Mouse (Mus musculus): ENCODE measurements around the gene Kcnmb2. TPM values are rescaled to one million over a fixed set of nuclear protein-coding genes. Genes with fewer than 3 reads are reported as not detected.

The Kcnmb2 gene
- polyA plus RNA-seq (2014; fragmentation: Nextera tagmentation; extraction: Ambion mirVana): 0.42 and 1.1 TPM in 2 replicates

GRCm38 (mm10) chr3:31902504-31903330, at the start of gene Kcnmb2:
Kcnmb2 (plus strand) TSS chr3:31902507.
- H3K27ac ChIP-seq (ENCODE audit: low read depth, low read length): no peak within 1 kb of the TSS

DNA sequence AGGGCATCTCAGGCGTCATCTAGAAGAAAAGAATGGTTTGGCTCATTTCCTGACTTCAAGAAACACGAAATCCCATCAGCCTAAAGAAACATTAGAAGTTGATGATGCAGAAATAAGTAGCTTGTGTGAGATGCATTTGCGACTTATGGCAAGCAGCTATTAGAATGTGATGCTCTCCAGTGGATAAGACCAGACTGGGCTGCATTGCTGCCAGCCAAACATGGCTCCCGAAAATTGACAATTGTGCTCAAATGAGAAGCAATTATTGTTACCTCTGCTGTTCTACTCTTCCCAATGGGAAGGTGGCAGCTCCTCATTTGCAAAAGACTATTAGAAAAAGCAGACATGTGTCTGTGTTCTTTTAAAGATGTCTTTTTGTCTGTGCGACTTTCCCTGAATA, 38.8 kb upstream of the Kcnmb2 start:
- Histone ChIP-seq H3K4me3 (ENCODE audit: low read depth, low read length) (no peak overlapping the region), H3K9ac (ENCODE audit: low read depth, low read length) (no peak overlapping the region), H3K27me3 (ENCODE audit: control insufficient read depth, insufficient read depth, low read length) (no peaks in the 10 kb centered on the region), H3K27ac (ENCODE audit: low read depth, low read length) (no peak overlapping the region), H3K36me3 (ENCODE audit: control insufficient read depth, insufficient read depth, low read length) (no peaks in the 10 kb centered on the region), H3K4me2 (no peak overlapping the region), H3K9me3 (replicated peaks; ENCODE audit: control insufficient read depth, low read length) (no peaks in the 10 kb centered on the region), H3K4me1 (ENCODE audit: control insufficient read depth, insufficient read depth, low read length) (no peaks in the 10 kb centered on the region)
- no peak for ATAC-seq (replicated peaks; ENCODE audit: insufficient number of reproducible peaks, low FRiP score, low TSS enrichment)
- WGBS (ENCODE audit: insufficient replicate concordance): 77% methylated on average over 5 of the region's 5 CpGs

More at GRCm38 (mm10) chr3:31902504-31903330, at the start of gene Kcnmb2:
- 2% methylated on average over 22 of the region's 22 CpGs for WGBS (ENCODE audit: insufficient replicate concordance)
- Histone ChIP-seq H3K4me1 (ENCODE audit: control insufficient read depth, insufficient read depth, low read length) (peaks cover 16% of the 10 kb centered on the region; the same call in 1 of the 2 replicates), H3K27me3 (ENCODE audit: control insufficient read depth, insufficient read depth, low read length) (no peaks in the 10 kb centered on the region), H3K9me3 (replicated peaks; ENCODE audit: control insufficient read depth, low read length) (no peaks in the 10 kb centered on the region), H3K4me3 (ENCODE audit: low read depth, low read length) (peak within 1 kb of the TSS; percentile 41), H3K4me2 (peak within 1 kb of the TSS; percentile 80), H3K9ac (ENCODE audit: low read depth, low read length) (peak within 1 kb of the TSS; percentile 63; the same call in 1 of the 2 replicates), H3K36me3 (ENCODE audit: control insufficient read depth, insufficient read depth, low read length) (no peaks in the 10 kb centered on the region)
- ATAC-seq (replicated peaks; ENCODE audit: insufficient number of reproducible peaks, low FRiP score, low TSS enrichment): no peak; the same call in 1 of the 2 replicates

DNA sequence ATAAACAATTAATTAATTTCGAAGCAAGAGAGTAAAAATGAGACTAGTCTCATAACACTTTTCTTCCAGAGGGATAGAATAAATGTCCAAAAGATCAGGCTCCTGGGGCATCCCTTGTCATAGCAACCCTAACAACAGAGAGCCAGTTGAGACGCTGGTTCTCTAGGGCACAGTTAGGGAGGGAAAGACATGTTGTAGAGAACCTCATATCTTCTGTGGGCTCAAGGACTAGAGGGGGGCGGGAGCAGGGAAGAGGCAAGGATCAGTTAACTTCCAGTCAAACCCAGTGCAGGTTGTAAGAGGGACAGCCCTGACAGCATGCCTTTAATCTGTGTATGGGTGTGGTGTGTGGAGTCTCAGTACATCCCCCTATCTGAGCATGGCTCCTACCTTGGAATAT, 38.2 kb upstream of the Kcnmb2 start:
- Histone ChIP-seq H3K9me3 (replicated peaks; ENCODE audit: control insufficient read depth, low read length) (no peaks in the 10 kb centered on the region), H3K27me3 (ENCODE audit: control insufficient read depth, insufficient read depth, low read length) (no peaks in the 10 kb centered on the region), H3K27ac (ENCODE audit: low read depth, low read length) (no peak overlapping the region), H3K9ac (ENCODE audit: low read depth, low read length) (no peak overlapping the region), H3K4me1 (ENCODE audit: control insufficient read depth, insufficient read depth, low read length) (no peaks in the 10 kb centered on the region), H3K36me3 (ENCODE audit: control insufficient read depth, insufficient read depth, low read length) (no peaks in the 10 kb centered on the region), H3K4me3 (ENCODE audit: low read depth, low read length) (no peak overlapping the region), H3K4me2 (no peak overlapping the region)
- WGBS (ENCODE audit: insufficient replicate concordance): 68% methylated on average over 3 of the region's 3 CpGs
- ATAC-seq (replicated peaks; ENCODE audit: insufficient number of reproducible peaks, low FRiP score, low TSS enrichment): no peak

DNA sequence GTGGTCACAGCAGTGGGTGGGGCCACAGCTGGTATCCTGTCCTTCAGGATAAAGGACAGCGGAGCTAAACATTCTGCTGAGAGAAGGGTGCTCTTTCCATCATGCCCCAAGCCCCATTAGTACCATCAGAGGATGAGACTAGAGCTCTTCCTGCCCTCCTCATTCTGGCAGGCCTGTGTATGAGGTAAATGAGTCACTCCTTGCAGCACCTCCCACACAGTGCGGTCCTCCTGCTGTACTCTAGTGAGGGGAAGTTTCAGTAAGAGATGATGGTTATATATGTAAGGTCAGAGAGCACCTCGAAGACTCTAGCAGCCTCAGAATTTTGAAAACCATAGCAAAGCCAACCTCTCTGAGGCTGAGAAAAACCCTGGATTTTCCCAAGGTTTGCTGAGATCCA, 30.8 kb upstream of the Kcnmb2 start:
- H3K9ac ChIP-seq (ENCODE audit: low read depth, low read length): no peak overlapping the region
- no peak overlapping the region for H3K4me3 ChIP-seq (ENCODE audit: low read depth, low read length)
- WGBS (ENCODE audit: insufficient replicate concordance): 77% methylated on average over 3 of the region's 3 CpGs
- H3K27me3 ChIP-seq (ENCODE audit: control insufficient read depth, insufficient read depth, low read length): no peaks in the 10 kb centered on the region
- no peaks in the 10 kb centered on the region for H3K36me3 ChIP-seq (ENCODE audit: control insufficient read depth, insufficient read depth, low read length)
- no peaks in the 10 kb centered on the region for H3K4me1 ChIP-seq (ENCODE audit: control insufficient read depth, insufficient read depth, low read length)
- no peak overlapping the region for H3K4me2 ChIP-seq
- H3K27ac ChIP-seq (ENCODE audit: low read depth, low read length): no peak overlapping the region
- ATAC-seq (replicated peaks; ENCODE audit: insufficient number of reproducible peaks, low FRiP score, low TSS enrichment): no peak
- H3K9me3 ChIP-seq (replicated peaks; ENCODE audit: control insufficient read depth, low read length): no peaks in the 10 kb centered on the region

- H3K4me1 ChIP-seq (ENCODE audit: control insufficient read depth, insufficient read depth, low read length): no peaks in the 10 kb centered on the region
- no peak overlapping the region for H3K4me3 ChIP-seq (ENCODE audit: low read depth, low read length)
- 79% methylated on average over 12 of the region's 12 CpGs for WGBS (ENCODE audit: insufficient replicate concordance)
- no peaks in the 10 kb centered on the region for H3K36me3 ChIP-seq (ENCODE audit: control insufficient read depth, insufficient read depth, low read length)
- no peak overlapping the region for H3K27ac ChIP-seq (ENCODE audit: low read depth, low read length)
- 0 out of 2 replicates have a peak, but pooled peaks cover 2% of the 10 kb centered on the region for H3K9me3 ChIP-seq (replicated peaks; ENCODE audit: control insufficient read depth, low read length)
- ATAC-seq (replicated peaks; ENCODE audit: insufficient number of reproducible peaks, low FRiP score, low TSS enrichment): no peak
- H3K27me3 ChIP-seq (ENCODE audit: control insufficient read depth, insufficient read depth, low read length): no peaks in the 10 kb centered on the region
- H3K4me2 ChIP-seq: no peak overlapping the region
- no peak overlapping the region for H3K9ac ChIP-seq (ENCODE audit: low read depth, low read length)
These were observed 19.6 kb upstream of the Kcnmb2 start for GRCm38 (mm10) chr3:31882621-31883131.

- H3K27me3 ChIP-seq (ENCODE audit: control insufficient read depth, insufficient read depth, low read length): no peaks in the 10 kb centered on the region
- no peak overlapping the region for H3K27ac ChIP-seq (ENCODE audit: low read depth, low read length)
- no peak overlapping the region for H3K9ac ChIP-seq (ENCODE audit: low read depth, low read length)
- no peak for ATAC-seq (replicated peaks; ENCODE audit: insufficient number of reproducible peaks, low FRiP score, low TSS enrichment)
- H3K36me3 ChIP-seq (ENCODE audit: control insufficient read depth, insufficient read depth, low read length): no peaks in the 10 kb centered on the region
- H3K4me2 ChIP-seq: no peak overlapping the region
- no peaks in the 10 kb centered on the region for H3K4me1 ChIP-seq (ENCODE audit: control insufficient read depth, insufficient read depth, low read length)
- 60% methylated on average over 2 of the region's 2 CpGs for WGBS (ENCODE audit: insufficient replicate concordance)
- H3K4me3 ChIP-seq (ENCODE audit: low read depth, low read length): no peak overlapping the region
- H3K9me3 ChIP-seq (replicated peaks; ENCODE audit: control insufficient read depth, low read length): no peaks in the 10 kb centered on the region
These were observed 9.7 kb upstream of the Kcnmb2 start for GRCm38 (mm10) chr3:31892653-31893052.

DNA sequence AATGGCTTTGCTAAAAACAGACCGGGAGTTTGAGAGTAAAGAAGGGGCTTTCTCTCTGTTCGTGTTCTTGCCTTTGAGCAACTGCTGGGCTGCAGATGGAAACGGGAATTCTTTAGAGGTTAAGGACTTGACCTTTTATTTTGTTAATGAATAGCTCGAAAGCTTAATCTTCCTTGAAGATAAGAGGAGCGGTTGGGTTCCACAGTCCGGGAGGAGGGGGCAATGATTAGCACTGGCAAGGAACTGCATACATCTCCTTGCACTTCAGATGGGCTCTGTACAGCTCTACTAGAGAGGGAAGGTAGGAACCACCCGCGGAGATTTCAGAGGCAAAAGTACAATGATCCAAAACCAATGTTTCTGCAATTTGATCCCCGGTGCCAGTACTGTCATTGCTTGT, 1.2 kb downstream of the Kcnmb2 start:
- ATAC-seq (replicated peaks; ENCODE audit: insufficient number of reproducible peaks, low FRiP score, low TSS enrichment): no peak
- H3K4me1 ChIP-seq (ENCODE audit: control insufficient read depth, insufficient read depth, low read length): peaks cover 16% of the 10 kb centered on the region; the same call in 1 of the 2 replicates
- H3K4me2 ChIP-seq: peak overlapping the region; percentile 80
- no peak overlapping the region for H3K27ac ChIP-seq (ENCODE audit: low read depth, low read length)
- 2% methylated on average over 9 of the region's 9 CpGs for WGBS (ENCODE audit: insufficient replicate concordance)
- no peaks in the 10 kb centered on the region for H3K36me3 ChIP-seq (ENCODE audit: control insufficient read depth, insufficient read depth, low read length)
- H3K9me3 ChIP-seq (replicated peaks; ENCODE audit: control insufficient read depth, low read length): no peaks in the 10 kb centered on the region
- no peak overlapping the region for H3K9ac ChIP-seq (ENCODE audit: low read depth, low read length)
- H3K4me3 ChIP-seq (ENCODE audit: low read depth, low read length): peak overlapping the region; percentile 41; the same call in 1 of the 2 replicates
- no peaks in the 10 kb centered on the region for H3K27me3 ChIP-seq (ENCODE audit: control insufficient read depth, insufficient read depth, low read length)

- H3K27ac ChIP-seq (ENCODE audit: low read depth, low read length): no peak overlapping the region
- no peaks in the 10 kb centered on the region for H3K27me3 ChIP-seq (ENCODE audit: control insufficient read depth, insufficient read depth, low read length)
- no peaks in the 10 kb centered on the region for H3K36me3 ChIP-seq (ENCODE audit: control insufficient read depth, insufficient read depth, low read length)
- ATAC-seq (replicated peaks; ENCODE audit: insufficient number of reproducible peaks, low FRiP score, low TSS enrichment): no peak
- H3K4me1 ChIP-seq (ENCODE audit: control insufficient read depth, insufficient read depth, low read length): peaks cover 16% of the 10 kb centered on the region; the same call in 1 of the 2 replicates
- no peak overlapping the region for H3K4me3 ChIP-seq (ENCODE audit: low read depth, low read length)
- H3K4me2 ChIP-seq: no peak overlapping the region
- no peaks in the 10 kb centered on the region for H3K9me3 ChIP-seq (replicated peaks; ENCODE audit: control insufficient read depth, low read length)
- WGBS (ENCODE audit: insufficient replicate concordance): 53% methylated on average over 5 of the region's 5 CpGs
- H3K9ac ChIP-seq (ENCODE audit: low read depth, low read length): no peak overlapping the region
These were observed 1.8 kb downstream of the Kcnmb2 start for GRCm38 (mm10) chr3:31904156-31904555.

Measured in heart, embryonic 11.5 days (tissue).